15 mouse cellular contexts compared by ENCODE assay signal in genomic region chr9:68942595-68943011, GRCm38 (mm10).
DNase-seq lines count a peak whose midpoint lies in the region; ATAC-seq and TF ChIP-seq lines count a peak whose summit lies in the region.
"Had no signal": no experiment of that assay in that cellular context is flagged by ENCODE, and none has a peak within 500 bp of the region (broad histone marks: within the 10 kb centered on the region; RNA-seq: fewer than 3 reads in every experiment).

No protein-coding gene starts in this region.

- H3K9me3 ChIP-seq in forebrain, embryonic 16.5 days (ENCODE audit: control insufficient read depth, low read length), result no peaks in the 10 kb centered on the region
- H3K9me3 ChIP-seq in forebrain, postnatal 0 days (ENCODE audit: low read length), result no peaks in the 10 kb centered on the region
- H3K9me3 ChIP-seq in midbrain, embryonic 14.5 days (ENCODE audit: control insufficient read depth, low read length), result no peaks in the 10 kb centered on the region
- H3K9me3 ChIP-seq in midbrain, embryonic 15.5 days, result no peaks in the 10 kb centered on the region
- no peaks in the 10 kb centered on the region for H3K9me3 ChIP-seq in embryonic facial prominence, embryonic 10.5 days
- no peaks in the 10 kb centered on the region for H3K9me3 ChIP-seq in limb, embryonic 14.5 days (ENCODE audit: control insufficient read depth, low read length)
- H3K9me3 ChIP-seq: hindbrain, embryonic 10.5 days; kidney, embryonic 15.5 days had no signal

- H3K27ac ChIP-seq in forebrain, embryonic 16.5 days (ENCODE audit: low read length), result no peak overlapping the region
- H3K27ac ChIP-seq in forebrain, postnatal 0 days (ENCODE audit: low read depth, low read length), result no peak overlapping the region
- H3K27ac ChIP-seq in midbrain, embryonic 14.5 days (replicated peaks; ENCODE audit: low read depth, low read length), result no peak overlapping the region
- H3K27ac ChIP-seq in midbrain, embryonic 15.5 days, result no peak overlapping the region
- H3K27ac ChIP-seq in embryonic facial prominence, embryonic 10.5 days (replicated peaks), result no peak overlapping the region; the same call in 1 of the 2 replicates
- no peak overlapping the region for H3K27ac ChIP-seq in limb, embryonic 14.5 days (replicated peaks; ENCODE audit: low read depth, low read length)
- H3K27ac ChIP-seq: hindbrain, embryonic 10.5 days; kidney, embryonic 15.5 days had no signal

- no peak overlapping the region for H3K4me2 ChIP-seq in forebrain, embryonic 16.5 days (ENCODE audit: low read length)
- no peak overlapping the region for H3K4me2 ChIP-seq in forebrain, postnatal 0 days (ENCODE audit: low read depth)
- H3K4me2 ChIP-seq in midbrain, embryonic 14.5 days (ENCODE audit: low read length), result no peak overlapping the region
- no peak overlapping the region for H3K4me2 ChIP-seq in midbrain, embryonic 15.5 days
- H3K4me2 ChIP-seq in limb, embryonic 14.5 days (replicated peaks; ENCODE audit: low read depth, low read length, severe bottlenecking), result no peak overlapping the region
- H3K4me2 ChIP-seq: kidney, embryonic 15.5 days had no signal

- no peaks in the 10 kb centered on the region for H3K27me3 ChIP-seq in forebrain, embryonic 16.5 days (replicated peaks; ENCODE audit: control insufficient read depth, insufficient read depth, low read length)
- no peaks in the 10 kb centered on the region for H3K27me3 ChIP-seq in forebrain, postnatal 0 days (ENCODE audit: insufficient read depth, low read length)
- no peaks in the 10 kb centered on the region for H3K27me3 ChIP-seq in midbrain, embryonic 14.5 days (ENCODE audit: control insufficient read depth, insufficient read depth, low read length)
- no peaks in the 10 kb centered on the region for H3K27me3 ChIP-seq in midbrain, embryonic 15.5 days (replicated peaks)
- H3K27me3 ChIP-seq in embryonic facial prominence, embryonic 10.5 days (replicated peaks; ENCODE audit: low read depth, poor library complexity, severe bottlenecking), result peaks cover 17% of the 10 kb centered on the region
- no peaks in the 10 kb centered on the region for H3K27me3 ChIP-seq in limb, embryonic 14.5 days (ENCODE audit: control insufficient read depth, insufficient read depth, low read length)
- H3K27me3 ChIP-seq: kidney, embryonic 15.5 days; megakaryocyte, embryonic 14.5 days had no signal

- no peak for TF ChIP-seq CTCF in forebrain, postnatal 0 days (IDR thresholded peaks at IDR 0.05; ENCODE audit: low read depth)

- H3K4me1 ChIP-seq in forebrain, embryonic 16.5 days (replicated peaks; ENCODE audit: control insufficient read depth, insufficient read depth, low read length), result no peaks in the 10 kb centered on the region
- no peaks in the 10 kb centered on the region for H3K4me1 ChIP-seq in forebrain, postnatal 0 days (ENCODE audit: insufficient read depth)
- H3K4me1 ChIP-seq in midbrain, embryonic 14.5 days (ENCODE audit: control insufficient read depth, insufficient read depth, low read length), result 0 out of 2 replicates have a peak, but pooled peaks cover 8% of the 10 kb centered on the region
- H3K4me1 ChIP-seq in midbrain, embryonic 15.5 days, result 0 out of 2 replicates have a peak, but pooled peaks cover 4% of the 10 kb centered on the region
- H3K4me1 ChIP-seq in embryonic facial prominence, embryonic 10.5 days, result peaks cover 9% of the 10 kb centered on the region; the same call in 1 of the 2 replicates
- H3K4me1 ChIP-seq in limb, embryonic 14.5 days (ENCODE audit: control insufficient read depth, insufficient read depth, low read length), result peaks cover 20% of the 10 kb centered on the region
- H3K4me1 ChIP-seq: megakaryocyte, embryonic 14.5 days had no signal

- no peak for TF ChIP-seq POLR2A in limb, embryonic 14.5 days (IDR thresholded peaks at IDR 0.05; ENCODE audit: borderline replicate concordance, extremely low read depth, insufficient read depth, insufficient read length)

- no peaks in the 10 kb centered on the region for H3K36me3 ChIP-seq in forebrain, embryonic 16.5 days (ENCODE audit: control insufficient read depth, insufficient read depth)
- no peaks in the 10 kb centered on the region for H3K36me3 ChIP-seq in forebrain, postnatal 0 days (ENCODE audit: insufficient read depth)
- no peaks in the 10 kb centered on the region for H3K36me3 ChIP-seq in midbrain, embryonic 14.5 days (ENCODE audit: control insufficient read depth, insufficient read depth, low read length)
- no peaks in the 10 kb centered on the region for H3K36me3 ChIP-seq in midbrain, embryonic 15.5 days (replicated peaks)
- H3K36me3 ChIP-seq in embryonic facial prominence, embryonic 10.5 days (replicated peaks), result no peaks in the 10 kb centered on the region
- no peaks in the 10 kb centered on the region for H3K36me3 ChIP-seq in limb, embryonic 14.5 days (ENCODE audit: control insufficient read depth, insufficient read depth, low read length)
- H3K36me3 ChIP-seq: hindbrain, embryonic 10.5 days; kidney, embryonic 15.5 days had no signal

- ATAC-seq in forebrain, embryonic 16.5 days, result peak; percentile 62; the same call in 1 of the 2 replicates
- no peak for ATAC-seq in forebrain, postnatal 0 days
- no peak for ATAC-seq in midbrain, embryonic 14.5 days (ENCODE audit: low FRiP score, low TSS enrichment)
- ATAC-seq in midbrain, embryonic 15.5 days (replicated peaks), result no peak
- peak; percentile 66 for ATAC-seq in limb, embryonic 14.5 days (ENCODE audit: low FRiP score, low read depth)
- no peak for ATAC-seq in granulocyte monocyte progenitor cell, adult 5-6 weeks (replicated peaks; ENCODE audit: poor library complexity, severe bottlenecking)
- ATAC-seq: CD4-positive, CD25-positive, alpha-beta regulatory T cell, adult 4 months had no signal

- no peak for DNase-seq in forebrain, postnatal 0 days
- peak; percentile 57 for DNase-seq in midbrain, embryonic 14.5 days
- peak; percentile 14 for DNase-seq in embryonic facial prominence, embryonic 10.5 days (ENCODE audit: low spot score)
- peak; percentile 80 for DNase-seq in limb, embryonic 14.5 days (ENCODE audit: low spot score)
- DNase-seq in thymus, postnatal 10 days (ENCODE audit: low spot score in 2 of 2), result no peak
- DNase-seq: gastrocnemius, postnatal 10 days; layer of hippocampus, postnatal 36 days; right cerebral cortex, adult 18-20 months had no signal

- no peak overlapping the region for H3K9ac ChIP-seq in forebrain, embryonic 16.5 days (replicated peaks; ENCODE audit: low read depth, low read length)
- no peak overlapping the region for H3K9ac ChIP-seq in forebrain, postnatal 0 days
- no peak overlapping the region for H3K9ac ChIP-seq in midbrain, embryonic 14.5 days (replicated peaks; ENCODE audit: low read length)
- no peak overlapping the region for H3K9ac ChIP-seq in midbrain, embryonic 15.5 days
- H3K9ac ChIP-seq in limb, embryonic 14.5 days (ENCODE audit: low read depth, low read length, severe bottlenecking), result no peak overlapping the region
- H3K9ac ChIP-seq: kidney, embryonic 15.5 days had no signal

- no peak overlapping the region for H3K4me3 ChIP-seq in forebrain, embryonic 16.5 days (replicated peaks; ENCODE audit: low read length)
- H3K4me3 ChIP-seq in forebrain, postnatal 0 days (ENCODE audit: low read depth, low read length), result no peak overlapping the region
- no peak overlapping the region for H3K4me3 ChIP-seq in midbrain, embryonic 14.5 days (replicated peaks; ENCODE audit: low read depth, low read length)
- no peak overlapping the region for H3K4me3 ChIP-seq in midbrain, embryonic 15.5 days
- H3K4me3 ChIP-seq in embryonic facial prominence, embryonic 10.5 days, result no peak overlapping the region
- H3K4me3 ChIP-seq in limb, embryonic 14.5 days (replicated peaks; ENCODE audit: low read length), result no peak overlapping the region
- H3K4me3 ChIP-seq: hindbrain, embryonic 10.5 days; kidney, embryonic 15.5 days; megakaryocyte, embryonic 14.5 days had no signal

- WGBS in forebrain, embryonic 16.5 days, result 38% methylated on average over 4 of the region's 4 CpGs
- WGBS in forebrain, postnatal 0 days, result 45% methylated on average over 4 of the region's 4 CpGs
- WGBS in midbrain, embryonic 14.5 days, result 54% methylated on average over 4 of the region's 4 CpGs
- WGBS in midbrain, embryonic 15.5 days, result 57% methylated on average over 4 of the region's 4 CpGs
- WGBS in embryonic facial prominence, embryonic 10.5 days, result 64% methylated on average over 4 of the region's 4 CpGs
- 10% methylated on average over 4 of the region's 4 CpGs for WGBS in limb, embryonic 14.5 days

Comparison
In these comparisons a context has a peak if more than half of its experiments do, and no peak if none do; other contexts are left out.
1. ATAC-seq: peak in forebrain, embryonic 16.5 days (single experiment) and limb, embryonic 14.5 days (single experiment); none in forebrain, postnatal 0 days (single experiment), midbrain, embryonic 14.5 days (single experiment), midbrain, embryonic 15.5 days (single experiment) and granulocyte monocyte progenitor cell, adult 5-6 weeks (single experiment).
2. DNase-seq: peak in midbrain, embryonic 14.5 days (single experiment), embryonic facial prominence, embryonic 10.5 days (single experiment) and limb, embryonic 14.5 days (single experiment); none in forebrain, postnatal 0 days (single experiment) and thymus, postnatal 10 days (0 of 2).